Mouse (Mus musculus): ENCODE measurements around the gene Gm5741. TPM values are rescaled to one million over a fixed set of nuclear protein-coding genes. Genes with fewer than 3 reads are reported as not detected.

Gm5741 gene
- polyA plus RNA-seq, 1 experiment from 2014 or later: not detected

GRCm38 (mm10) chr8:85037681-85038531, 29.9 kb downstream of the Gm5741 start:
- no peaks in the 10 kb centered on the region for H3K27me3 ChIP-seq (replicated peaks)
- H3K9me3 ChIP-seq (replicated peaks): no peaks in the 10 kb centered on the region
- H3K4me2 ChIP-seq: peak overlapping the region; percentile 91
- under 1% methylated on average over 56 of the region's 57 CpGs for WGBS
- no peak; the same call in 1 of the 2 replicates for ATAC-seq (ENCODE audit: insufficient number of reproducible peaks, low FRiP score)
- H3K4me3 ChIP-seq: peak overlapping the region; percentile 92
- H3K36me3 ChIP-seq: peaks cover 42% of the 10 kb centered on the region
- peak overlapping the region; percentile 95 for H3K9ac ChIP-seq
- peaks cover 24% of the 10 kb centered on the region for H3K4me1 ChIP-seq (replicated peaks)
- peak overlapping the region; percentile 99 for H3K27ac ChIP-seq (ENCODE audit: poor library complexity, severe bottlenecking)

- Histone ChIP-seq H3K9me3 (replicated peaks) (no peaks in the 10 kb centered on the region), H3K4me3 (peak overlapping the region; percentile 92), H3K4me2 (peak overlapping the region; percentile 91), H3K27ac (ENCODE audit: poor library complexity, severe bottlenecking) (peak overlapping the region; percentile 99), H3K27me3 (replicated peaks) (no peaks in the 10 kb centered on the region), H3K9ac (peak overlapping the region; percentile 95), H3K4me1 (replicated peaks) (peaks cover 24% of the 10 kb centered on the region), H3K36me3 (peaks cover 43% of the 10 kb centered on the region)
- 0% methylated on average over 14 of the region's 14 CpGs for WGBS
- peak; percentile 48 for ATAC-seq (ENCODE audit: insufficient number of reproducible peaks, low FRiP score)
These were observed 30.5 kb downstream of the Gm5741 start for GRCm38 (mm10) chr8:85037366-85037680.

GRCm38 (mm10) chr8:85036718-85037365, 30.9 kb downstream of the Gm5741 start, which contains the start of gene Tnpo2:
Gene Tnpo2 (plus strand): TSS chr8:85036915.
- Histone ChIP-seq H3K4me3 (peak within 1 kb of the TSS; percentile 92), H3K4me1 (replicated peaks) (peaks cover 24% of the 10 kb centered on the region), H3K27me3 (replicated peaks) (no peaks in the 10 kb centered on the region), H3K9ac (peak within 1 kb of the TSS; percentile 95), H3K4me2 (peak within 1 kb of the TSS; percentile 92), H3K9me3 (replicated peaks) (no peaks in the 10 kb centered on the region), H3K27ac (ENCODE audit: poor library complexity, severe bottlenecking) (peak within 1 kb of the TSS; percentile 99), H3K36me3 (peaks cover 43% of the 10 kb centered on the region)
- under 1% methylated on average over 59 of the region's 59 CpGs for WGBS
- ATAC-seq (ENCODE audit: insufficient number of reproducible peaks, low FRiP score): peak; percentile 94

- H3K4me3 ChIP-seq: peak overlapping the region; percentile 92
- H3K9ac ChIP-seq: peak overlapping the region; percentile 73
- H3K4me2 ChIP-seq: peak overlapping the region; percentile 92
- H3K4me1 ChIP-seq (replicated peaks): peaks cover 24% of the 10 kb centered on the region
- H3K27ac ChIP-seq (ENCODE audit: poor library complexity, severe bottlenecking): peak overlapping the region; percentile 72
- H3K36me3 ChIP-seq: peaks cover 43% of the 10 kb centered on the region
- peak; percentile 9 for ATAC-seq (ENCODE audit: insufficient number of reproducible peaks, low FRiP score)
- WGBS: 0% methylated on average over 9 of the region's 9 CpGs
- H3K9me3 ChIP-seq (replicated peaks): no peaks in the 10 kb centered on the region
- no peaks in the 10 kb centered on the region for H3K27me3 ChIP-seq (replicated peaks)
These were observed 31.4 kb downstream of the Gm5741 start for GRCm38 (mm10) chr8:85036381-85036717.

- peak overlapping the region; percentile 92 for H3K4me3 ChIP-seq
- H3K27me3 ChIP-seq (replicated peaks): no peaks in the 10 kb centered on the region
- no peaks in the 10 kb centered on the region for H3K9me3 ChIP-seq (replicated peaks)
- peak overlapping the region; percentile 92 for H3K4me2 ChIP-seq
- no peak for ATAC-seq (ENCODE audit: insufficient number of reproducible peaks, low FRiP score)
- H3K9ac ChIP-seq: peak overlapping the region; percentile 73
- H3K36me3 ChIP-seq: peaks cover 42% of the 10 kb centered on the region
- H3K27ac ChIP-seq (ENCODE audit: poor library complexity, severe bottlenecking): peak overlapping the region; percentile 72
- under 1% methylated on average over 15 of the region's 15 CpGs for WGBS
- H3K4me1 ChIP-seq (replicated peaks): peaks cover 24% of the 10 kb centered on the region
These were observed 32.0 kb downstream of the Gm5741 start for GRCm38 (mm10) chr8:85035728-85036310.

- H3K27me3 ChIP-seq (replicated peaks): no peaks in the 10 kb centered on the region
- 4% methylated on average over 12 of the region's 12 CpGs for WGBS
- peak overlapping the region; percentile 92 for H3K4me3 ChIP-seq
- ATAC-seq (ENCODE audit: insufficient number of reproducible peaks, low FRiP score): no peak
- H3K36me3 ChIP-seq: peaks cover 41% of the 10 kb centered on the region
- peak overlapping the region; percentile 72 for H3K27ac ChIP-seq (ENCODE audit: poor library complexity, severe bottlenecking)
- H3K4me2 ChIP-seq: peak overlapping the region; percentile 92
- H3K4me1 ChIP-seq (replicated peaks): peaks cover 24% of the 10 kb centered on the region
- H3K9ac ChIP-seq: peak overlapping the region; percentile 73
- H3K9me3 ChIP-seq (replicated peaks): no peaks in the 10 kb centered on the region
These were observed 32.5 kb downstream of the Gm5741 start for GRCm38 (mm10) chr8:85035165-85035727.

GRCm38 (mm10) chr8:85034764-85035163, 33.0 kb downstream of the Gm5741 start:
- H3K9me3 ChIP-seq (replicated peaks): no peaks in the 10 kb centered on the region
- H3K9ac ChIP-seq: peak overlapping the region; percentile 73
- H3K4me3 ChIP-seq: peak overlapping the region; percentile 92
- H3K4me1 ChIP-seq (replicated peaks): peaks cover 24% of the 10 kb centered on the region
- H3K36me3 ChIP-seq: peaks cover 41% of the 10 kb centered on the region
- no peak for ATAC-seq (ENCODE audit: insufficient number of reproducible peaks, low FRiP score)
- WGBS: 2% methylated on average over 13 of the region's 13 CpGs
- no peaks in the 10 kb centered on the region for H3K27me3 ChIP-seq (replicated peaks)
- peak overlapping the region; percentile 92 for H3K4me2 ChIP-seq
- peak overlapping the region; percentile 16; the same call in 1 of the 2 replicates for H3K27ac ChIP-seq (ENCODE audit: poor library complexity, severe bottlenecking)

- 66% methylated on average over 1 of the region's 1 CpGs for WGBS
- Histone ChIP-seq H3K9me3 (replicated peaks) (no peaks in the 10 kb centered on the region), H3K9ac (no peak overlapping the region), H3K36me3 (peaks cover 47% of the 10 kb centered on the region), H3K4me2 (no peak overlapping the region), H3K27ac (ENCODE audit: poor library complexity, severe bottlenecking) (no peak overlapping the region), H3K27me3 (replicated peaks) (no peaks in the 10 kb centered on the region), H3K4me1 (replicated peaks) (peaks cover 31% of the 10 kb centered on the region), H3K4me3 (no peak overlapping the region)
- ATAC-seq (ENCODE audit: insufficient number of reproducible peaks, low FRiP score): no peak
These were observed 33.9 kb downstream of the Gm5741 start for GRCm38 (mm10) chr8:85033867-85034266.

GRCm38 (mm10) chr8:85032622-85033311, 35.0 kb downstream of the Gm5741 start:
- Histone ChIP-seq H3K4me2 (no peak overlapping the region), H3K9me3 (replicated peaks) (no peaks in the 10 kb centered on the region), H3K4me3 (no peak overlapping the region), H3K27me3 (replicated peaks) (no peaks in the 10 kb centered on the region), H3K9ac (no peak overlapping the region), H3K27ac (ENCODE audit: poor library complexity, severe bottlenecking) (no peak overlapping the region), H3K36me3 (peaks cover 47% of the 10 kb centered on the region), H3K4me1 (replicated peaks) (peaks cover 37% of the 10 kb centered on the region)
- 84% methylated on average over 4 of the region's 4 CpGs for WGBS
- no peak for ATAC-seq (ENCODE audit: insufficient number of reproducible peaks, low FRiP score)

- Histone ChIP-seq H3K4me3 (peak overlapping the region; percentile 5; the same call in 1 of the 2 replicates), H3K27me3 (replicated peaks) (no peaks in the 10 kb centered on the region), H3K9ac (peak overlapping the region; percentile 52; the same call in 1 of the 2 replicates), H3K27ac (ENCODE audit: poor library complexity, severe bottlenecking) (no peak overlapping the region), H3K9me3 (replicated peaks) (no peaks in the 10 kb centered on the region), H3K36me3 (peaks cover 47% of the 10 kb centered on the region), H3K4me1 (replicated peaks) (peaks cover 35% of the 10 kb centered on the region), H3K4me2 (peak overlapping the region; percentile 98)
- WGBS: 79% methylated on average over 14 of the region's 14 CpGs
- ATAC-seq (ENCODE audit: insufficient number of reproducible peaks, low FRiP score): no peak
These were observed 38.5 kb downstream of the Gm5741 start for GRCm38 (mm10) chr8:85029271-85029670.
